Mouse (Mus musculus): ENCODE measurements around the gene Arpc1b.

The Arpc1b gene

GRCm38 (mm10) chr5:145161361-145161760, 47.3 kb downstream of the Arpc1b start:
- no peak for DNase-seq (ENCODE audit: low read depth in 1 of 2, low spot score in 2 of 2)

DNA sequence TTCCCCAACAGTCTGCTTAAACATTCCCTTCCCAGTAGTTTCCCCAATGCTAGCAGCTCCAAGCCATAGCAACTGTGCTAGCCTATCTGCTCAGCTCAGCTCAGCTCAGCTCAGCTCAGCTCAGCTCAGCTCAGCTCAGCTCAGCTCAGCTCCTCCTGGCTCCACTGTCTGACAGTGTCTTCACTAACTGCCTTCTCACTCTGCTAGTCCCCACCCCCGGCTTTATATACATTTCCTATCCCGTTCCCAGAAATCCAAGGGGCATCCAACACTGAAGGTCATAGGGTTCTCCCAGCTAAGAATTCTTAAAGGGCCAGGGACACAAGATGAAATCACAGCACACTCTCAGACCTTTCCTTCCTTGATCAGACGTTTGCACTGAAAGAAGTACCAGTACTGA, 50.7 kb downstream of the Arpc1b start:
- no peak for DNase-seq (ENCODE audit: low read depth in 1 of 2, low spot score in 2 of 2)

GRCm38 (mm10) chr5:145165184-145165583, 51.2 kb downstream of the Arpc1b start:
- DNase-seq (ENCODE audit: low read depth in 1 of 2, low spot score in 2 of 2): no peak

DNA sequence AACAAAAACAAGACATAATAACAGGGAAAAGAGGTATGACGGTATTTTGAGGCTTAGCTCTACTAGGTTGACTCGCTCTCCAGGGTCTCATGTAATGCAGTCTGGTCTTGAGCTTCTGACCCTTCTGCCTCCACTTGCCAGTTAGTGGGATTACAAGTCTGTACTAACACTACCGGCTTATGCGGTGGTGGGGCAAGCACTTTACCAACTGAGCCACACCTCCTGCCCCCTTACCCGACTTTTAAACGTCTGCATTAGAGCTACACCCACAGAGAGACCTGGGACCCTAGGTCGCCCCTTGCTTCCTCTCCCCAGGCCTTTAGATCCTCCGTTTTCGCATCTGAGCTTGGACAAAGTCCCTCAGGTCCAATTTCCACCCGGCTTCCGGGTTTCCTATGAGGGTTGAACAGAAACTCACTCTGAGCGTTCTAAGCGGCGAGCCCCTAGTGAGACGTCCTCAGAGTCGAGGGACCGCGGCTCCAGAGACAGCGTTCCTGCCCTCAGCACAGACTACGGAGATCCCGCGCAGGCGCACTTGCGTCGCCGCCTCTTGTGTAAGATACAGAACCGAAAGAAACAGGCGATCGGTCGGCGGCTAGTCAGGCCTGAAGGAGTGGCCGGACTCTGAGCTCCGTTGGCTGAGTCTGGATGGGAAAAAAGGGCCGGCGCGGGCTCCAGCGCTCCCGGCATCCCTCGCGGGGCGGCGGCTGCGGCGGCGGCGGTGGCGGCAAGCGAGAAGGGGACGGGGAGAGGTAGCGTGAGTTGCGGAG, 52.7 kb downstream of the Arpc1b start, which contains the start of the genes Ptcd1 and Cpsf4:
Ptcd1 (minus strand) TSS at position 573 of the 770 bp plus-strand sequence.
Cpsf4 (plus strand) TSS at position 678 of the 770 bp plus-strand sequence.
- peak; percentile 94 to 98 for DNase-seq (ENCODE audit: low read depth in 1 of 2, low spot score in 2 of 2)

- DNase-seq (ENCODE audit: low read depth in 1 of 2, low spot score in 2 of 2): no peak
Observed at GRCm38 (mm10) chr5:145167306-145167661, 53.3 kb downstream of the Arpc1b start.

DNA sequence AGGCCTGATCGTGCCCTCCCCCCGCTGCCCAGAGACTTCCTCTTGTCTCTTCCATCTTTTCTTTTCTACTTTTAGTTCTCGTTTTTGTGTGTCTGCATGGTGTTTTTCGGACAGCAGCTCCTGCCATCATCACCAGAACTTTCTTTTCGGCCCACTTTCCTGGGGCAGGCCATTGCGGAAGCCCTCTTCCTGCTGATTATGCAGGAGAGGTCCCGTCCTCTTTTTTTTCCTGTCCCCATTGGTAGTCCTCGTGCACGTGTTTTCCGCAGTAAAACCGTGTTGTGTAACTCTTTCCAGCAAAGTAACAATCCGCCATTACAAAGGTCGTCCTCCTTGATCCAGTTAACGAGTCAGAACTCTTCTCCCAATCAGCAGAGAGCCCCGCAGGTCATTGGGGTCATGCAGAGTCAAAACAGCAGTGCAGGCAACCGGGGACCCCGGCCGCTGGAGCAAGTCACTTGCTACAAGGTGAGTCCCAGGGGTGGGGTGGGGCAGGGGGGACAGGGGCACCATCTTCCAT, 64.5 kb downstream of the Arpc1b start:
- no peak for DNase-seq (ENCODE audit: low read depth in 1 of 2, low spot score in 2 of 2)
